Mouse (Mus musculus) liver, embryonic 15.5 days (tissue): ENCODE measurements around the gene Nagpa. TPM values are rescaled to one million over a fixed set of nuclear protein-coding genes. Genes with fewer than 3 reads are reported as not detected.

ENCODE experiments used
- ATAC-seq: fragments of 200-750 bp; cut with Nextera tagmentation; 2 replicates; pipeline ENCODE4 v1.8.0; 2017; ENCODE audit warnings: moderate number of reproducible peaks, mild to moderate bottlenecking, moderate library complexity; ENCODE audit not compliant: insufficient read depth
- H3K27ac ChIP-seq: fragments of 300-500 bp; sonication (generic); replicated peaks from 2 replicates; pipeline ENCODE4 v1.5.1; 2015; ENCODE audit warnings: mild to moderate bottlenecking, inconsistent platforms
- H3K27me3 ChIP-seq: fragments of 300-500 bp; sonication (generic); 2 replicates; pipeline ENCODE4 v1.6.1; 2015; ENCODE audit warnings: mild to moderate bottlenecking, inconsistent platforms
- H3K36me3 ChIP-seq: fragments of 300-500 bp; sonication (generic); replicated peaks from 2 replicates; pipeline ENCODE4 v1.6.1; 2015; ENCODE audit warnings: moderate library complexity, mild to moderate bottlenecking, inconsistent platforms
- H3K4me1 ChIP-seq: fragments of 300-500 bp; sonication (generic); replicated peaks from 2 replicates; pipeline ENCODE4 v1.6.1; 2015; ENCODE audit warnings: inconsistent platforms
- H3K4me2 ChIP-seq: fragments of 300-500 bp; sonication (generic); 2 replicates; pipeline ENCODE4 v1.6.1; 2015; ENCODE audit warnings: moderate library complexity, mild to moderate bottlenecking, inconsistent platforms
- H3K4me3 ChIP-seq: fragments of 300-500 bp; sonication (generic); replicated peaks from 2 replicates; pipeline ENCODE4 v1.5.1; 2015; ENCODE audit warnings: mild to moderate bottlenecking, inconsistent platforms
- H3K9ac ChIP-seq: fragments of 300-500 bp; sonication (generic); 2 replicates; pipeline ENCODE4 v1.6.1; 2015; ENCODE audit warnings: moderate library complexity, mild to moderate bottlenecking, inconsistent platforms
- H3K9me3 ChIP-seq: fragments of 300-500 bp; sonication (generic); replicated peaks from 2 replicates; pipeline ENCODE4 v1.6.1; 2016; ENCODE audit warnings: inconsistent platforms
- WGBS: fragments of 180-500 bp; shearing (Covaris S2); methylation state at CpG from one replicate; pipeline ENCODE4 v1.1.7; 2015; ENCODE audit warnings: mixed read lengths; ENCODE audit not compliant: insufficient replicate concordance; 5-methylcytosine and 5-hydroxymethylcytosine counted together
- polyA plus RNA-seq: library from polyadenylated mRNA; unstranded; fragments of >200 nt; fragmentation: Nextera tagmentation; extraction: Ambion mirVana; gene quantifications from 2 replicates; pipeline ENCODE4 v1.2.1, GENCODE M21; 2015

Gene Nagpa
- polyA plus RNA-seq, 1 experiment from 2014 or later: 13.1 TPM

DNA sequence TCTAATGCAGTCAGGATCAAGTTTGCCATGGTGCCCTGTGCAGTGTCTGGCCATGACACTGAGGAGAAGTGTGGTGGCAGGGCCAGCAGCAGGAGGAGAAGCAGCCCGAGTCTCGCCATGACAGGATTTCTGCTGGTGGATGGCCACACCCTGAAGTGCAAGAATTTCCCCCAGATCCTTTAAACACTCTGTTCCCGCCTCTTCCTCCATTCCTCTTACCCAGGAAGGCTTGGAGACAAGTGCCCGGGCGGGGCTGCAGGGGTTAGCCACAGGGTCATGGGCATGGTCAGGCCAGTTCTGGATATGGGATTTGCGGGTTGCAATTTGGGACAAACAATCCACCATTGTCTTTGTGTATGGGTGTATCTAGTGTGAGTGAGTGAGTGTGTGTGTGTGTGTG, 18.3 kb upstream of the Nagpa start, which contains the start of gene AU021092:
Gene AU021092, minus strand, starts transcription at position 160 of the 400 bp plus-strand sequence.
- no peak for ATAC-seq
- WGBS: 40% methylated on average over 6 of the region's 6 CpGs
- Histone ChIP-seq H3K4me2 (no peak within 1 kb of the TSS), H3K4me3 (no peak within 1 kb of the TSS), H3K4me1 (no peaks in the 10 kb centered on the region), H3K9me3 (no peaks in the 10 kb centered on the region), H3K9ac (no peak within 1 kb of the TSS), H3K27me3 (no peaks in the 10 kb centered on the region; the same call in 1 of the 2 replicates), H3K27ac (no peak within 1 kb of the TSS), H3K36me3 (no peaks in the 10 kb centered on the region)

DNA sequence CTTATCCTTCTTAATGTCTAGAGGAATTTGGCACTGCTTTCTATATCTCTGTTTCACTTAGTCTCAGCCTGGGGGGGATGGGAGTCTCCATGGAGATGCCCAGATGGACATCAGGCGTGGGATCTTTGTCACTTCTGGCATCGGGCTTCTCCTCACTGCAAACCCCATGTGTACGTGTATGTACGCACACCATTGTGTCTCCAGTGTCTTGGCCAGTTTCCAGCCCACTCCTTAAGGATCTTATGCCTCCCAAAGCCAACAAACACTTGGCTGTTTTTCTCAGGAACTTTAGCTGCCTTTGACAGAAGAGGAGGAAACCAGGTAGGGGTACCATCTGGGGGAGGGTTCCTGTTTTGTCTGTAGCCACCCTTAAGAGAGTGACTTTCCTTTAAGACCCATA, 17.6 kb upstream of the Nagpa start:
- Histone ChIP-seq H3K9ac (no peak overlapping the region), H3K4me2 (no peak overlapping the region), H3K27me3 (peaks cover 3% of the 10 kb centered on the region; the same call in 1 of the 2 replicates), H3K4me1 (no peaks in the 10 kb centered on the region), H3K4me3 (no peak overlapping the region), H3K9me3 (no peaks in the 10 kb centered on the region), H3K36me3 (no peaks in the 10 kb centered on the region), H3K27ac (no peak overlapping the region)
- no peak for ATAC-seq
- WGBS: 43% methylated on average over 4 of the region's 4 CpGs

DNA sequence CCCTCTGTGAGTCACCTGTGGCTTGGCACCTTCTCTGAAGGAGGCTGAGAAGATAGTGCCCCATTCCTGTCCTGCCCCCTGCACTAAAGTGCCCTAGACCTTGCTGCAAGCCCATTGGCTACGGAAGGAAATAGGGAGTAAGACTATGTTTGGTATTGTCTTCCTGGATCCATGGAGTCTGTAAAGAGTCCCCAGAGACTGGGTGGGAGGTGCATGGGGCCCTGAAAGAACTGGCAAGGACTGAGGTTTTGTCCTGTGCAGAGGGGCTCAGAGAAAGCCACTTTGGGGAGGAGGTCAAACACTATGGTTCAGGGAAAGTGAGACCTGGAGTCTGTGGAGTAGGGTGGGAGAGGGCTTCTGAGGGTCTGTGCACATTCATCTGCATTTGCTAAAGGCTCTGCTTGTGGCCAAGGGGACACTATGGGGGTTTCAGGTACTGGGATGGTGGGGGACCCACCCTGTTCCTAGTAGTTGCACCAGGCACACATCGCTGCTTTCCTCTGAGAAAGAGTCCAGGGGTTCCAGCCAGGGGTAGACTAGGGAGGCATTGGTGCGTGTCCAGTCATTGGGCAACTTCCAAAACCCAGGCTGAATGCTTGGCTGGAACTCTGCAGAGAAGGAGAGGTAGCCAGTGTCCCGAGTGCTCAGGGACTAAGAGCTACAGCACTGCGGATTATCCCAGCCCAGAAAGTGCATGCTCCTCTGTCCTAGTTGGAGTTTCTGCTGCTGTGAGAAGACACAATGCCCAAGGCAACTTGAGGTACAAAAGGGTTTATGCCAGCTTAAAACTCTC, 13.7 kb upstream of the Nagpa start:
- H3K9ac ChIP-seq: no peak overlapping the region
- no peak overlapping the region for H3K27ac ChIP-seq
- H3K4me3 ChIP-seq: no peak overlapping the region
- no peaks in the 10 kb centered on the region for H3K4me1 ChIP-seq
- no peak overlapping the region for H3K4me2 ChIP-seq
- H3K27me3 ChIP-seq: peaks cover 3% of the 10 kb centered on the region; the same call in 1 of the 2 replicates
- H3K36me3 ChIP-seq: no peaks in the 10 kb centered on the region
- no peaks in the 10 kb centered on the region for H3K9me3 ChIP-seq
- WGBS: 57% methylated on average over 5 of the region's 5 CpGs
- ATAC-seq: no peak

DNA sequence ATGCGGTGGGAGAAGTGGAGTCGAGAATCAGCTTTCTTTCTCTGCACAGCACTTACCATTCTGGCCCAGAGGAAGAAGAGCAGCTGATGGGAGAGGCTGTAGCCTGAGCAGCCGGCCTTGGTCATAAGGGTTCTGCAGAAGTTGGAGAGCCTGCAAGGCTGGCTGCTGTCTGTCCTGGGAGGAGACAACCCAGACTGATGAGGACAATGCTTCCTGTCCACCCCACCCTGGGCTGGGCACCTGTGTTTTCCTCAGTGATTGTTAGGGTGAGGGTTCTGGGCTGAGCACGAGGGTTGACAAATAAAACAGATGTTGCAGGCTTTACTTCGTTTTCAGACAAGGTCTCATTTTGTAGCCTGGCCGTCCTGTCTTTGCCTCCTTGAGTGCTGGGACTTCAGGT, 12.9 kb upstream of the Nagpa start:
- WGBS: 49% methylated on average over 6 of the region's 6 CpGs
- Histone ChIP-seq H3K9ac (no peak overlapping the region), H3K4me3 (no peak overlapping the region), H3K27me3 (peaks cover 3% of the 10 kb centered on the region; the same call in 1 of the 2 replicates), H3K4me1 (no peaks in the 10 kb centered on the region), H3K36me3 (no peaks in the 10 kb centered on the region), H3K27ac (no peak overlapping the region), H3K4me2 (no peak overlapping the region), H3K9me3 (no peaks in the 10 kb centered on the region)
- ATAC-seq: no peak

DNA sequence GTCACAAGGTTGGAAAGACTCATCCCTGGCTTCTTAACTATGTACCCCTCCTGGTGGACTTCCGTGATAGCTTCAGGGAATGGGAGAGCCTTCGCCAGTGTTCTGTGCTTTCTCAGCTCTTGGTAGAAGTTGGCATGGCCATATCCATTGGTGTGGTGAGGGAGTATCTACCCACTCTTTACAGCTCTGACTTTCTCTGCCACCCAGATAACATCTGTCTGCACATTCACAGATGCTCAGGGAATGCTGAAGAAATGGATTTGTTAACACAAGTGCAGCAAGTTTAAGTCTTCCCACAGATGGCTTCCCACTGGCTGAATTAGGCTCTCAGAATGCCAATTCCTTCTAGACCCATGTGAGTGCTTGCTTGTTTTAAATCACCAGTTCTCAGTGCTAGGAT, 10.3 kb upstream of the Nagpa start:
- H3K4me2 ChIP-seq: no peak overlapping the region
- 73% methylated on average over 2 of the region's 2 CpGs for WGBS
- H3K27ac ChIP-seq: no peak overlapping the region
- H3K36me3 ChIP-seq: no peaks in the 10 kb centered on the region
- H3K4me3 ChIP-seq: no peak overlapping the region
- no peaks in the 10 kb centered on the region for H3K4me1 ChIP-seq
- H3K27me3 ChIP-seq: peaks cover 3% of the 10 kb centered on the region; the same call in 1 of the 2 replicates
- no peak for ATAC-seq
- no peaks in the 10 kb centered on the region for H3K9me3 ChIP-seq
- no peak overlapping the region for H3K9ac ChIP-seq

DNA sequence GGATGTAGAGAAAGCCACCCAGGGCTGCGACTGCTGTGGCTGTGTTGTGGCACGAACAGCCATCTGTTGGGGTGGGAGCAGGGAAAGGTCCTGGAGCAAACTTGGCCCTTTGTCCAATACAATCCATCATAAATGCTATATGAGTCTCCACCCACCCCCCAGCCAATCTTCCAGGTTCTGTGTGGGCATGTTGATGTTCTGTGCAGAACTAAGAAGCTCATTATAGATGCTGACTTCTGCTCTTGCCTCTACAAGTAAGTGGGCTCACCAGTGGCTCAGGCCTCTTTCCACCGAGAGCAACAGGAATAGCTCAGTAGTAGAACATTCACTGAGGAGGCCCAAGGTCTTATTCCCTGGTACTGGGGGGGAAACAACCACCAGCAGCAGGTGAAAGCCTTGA, 8.3 kb upstream of the Nagpa start:
- no peak overlapping the region for H3K4me3 ChIP-seq
- H3K27me3 ChIP-seq: 0 out of 2 replicates have a peak, but pooled peaks cover 3% of the 10 kb centered on the region
- no peak overlapping the region for H3K9ac ChIP-seq
- H3K36me3 ChIP-seq: no peaks in the 10 kb centered on the region
- no peaks in the 10 kb centered on the region for H3K4me1 ChIP-seq
- H3K4me2 ChIP-seq: no peak overlapping the region
- H3K27ac ChIP-seq: no peak overlapping the region
- H3K9me3 ChIP-seq: no peaks in the 10 kb centered on the region
- WGBS: 59% methylated on average over 3 of the region's 3 CpGs
- ATAC-seq: no peak

DNA sequence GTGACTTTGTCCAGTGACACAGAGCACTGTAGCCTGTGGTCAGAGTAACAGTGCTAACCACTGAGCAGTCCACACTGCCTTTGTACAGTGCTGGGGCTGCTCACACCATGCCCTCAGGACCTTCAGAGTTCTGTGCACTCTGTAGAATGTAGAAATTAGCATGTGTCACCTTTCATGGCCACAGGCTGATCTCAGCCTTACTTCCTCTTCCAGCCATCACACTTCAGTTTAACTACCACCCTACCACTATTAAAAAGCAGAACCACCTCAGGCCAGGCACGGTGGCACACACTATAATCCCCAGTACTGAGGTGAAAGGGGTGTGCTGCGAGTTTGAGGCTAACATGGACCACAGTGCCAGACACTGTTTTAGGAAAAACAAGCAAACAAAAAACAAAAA, 6.6 kb upstream of the Nagpa start:
- Histone ChIP-seq H3K9me3 (no peaks in the 10 kb centered on the region), H3K4me2 (no peak overlapping the region), H3K36me3 (no peaks in the 10 kb centered on the region), H3K27me3 (no peaks in the 10 kb centered on the region), H3K4me1 (no peaks in the 10 kb centered on the region), H3K4me3 (no peak overlapping the region), H3K27ac (no peak overlapping the region), H3K9ac (no peak overlapping the region)
- ATAC-seq: no peak
- 25% methylated on average over 2 of the region's 2 CpGs for WGBS

DNA sequence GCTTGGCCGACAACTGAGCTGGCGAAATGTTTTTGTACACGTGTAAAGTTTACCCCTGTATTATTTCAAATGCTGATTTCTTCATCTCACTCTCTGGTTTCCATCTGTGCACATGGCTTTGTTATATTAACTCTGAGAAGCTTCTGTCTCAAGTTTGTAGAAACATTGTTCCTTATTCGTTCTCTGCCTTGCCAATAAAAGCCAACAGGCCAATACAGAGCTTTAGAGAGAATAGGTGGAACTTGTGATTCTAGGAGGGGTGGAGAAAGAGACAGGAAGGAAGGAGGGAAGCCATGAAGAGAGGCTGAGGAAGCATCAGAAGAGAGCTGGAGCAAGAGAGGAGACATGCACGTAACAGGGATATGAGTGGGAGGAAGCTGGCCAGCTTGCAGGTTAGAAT, 2.2 kb upstream of the Nagpa start:
- WGBS: 60% methylated on average over 5 of the region's 5 CpGs
- no peak overlapping the region for H3K4me2 ChIP-seq
- H3K9ac ChIP-seq: no peak overlapping the region
- ATAC-seq: no peak
- H3K27ac ChIP-seq: no peak overlapping the region
- H3K9me3 ChIP-seq: no peaks in the 10 kb centered on the region
- no peaks in the 10 kb centered on the region for H3K27me3 ChIP-seq
- H3K4me3 ChIP-seq: no peak overlapping the region
- H3K36me3 ChIP-seq: no peaks in the 10 kb centered on the region; the same call in 1 of the 2 replicates
- H3K4me1 ChIP-seq: peaks cover 23% of the 10 kb centered on the region

DNA sequence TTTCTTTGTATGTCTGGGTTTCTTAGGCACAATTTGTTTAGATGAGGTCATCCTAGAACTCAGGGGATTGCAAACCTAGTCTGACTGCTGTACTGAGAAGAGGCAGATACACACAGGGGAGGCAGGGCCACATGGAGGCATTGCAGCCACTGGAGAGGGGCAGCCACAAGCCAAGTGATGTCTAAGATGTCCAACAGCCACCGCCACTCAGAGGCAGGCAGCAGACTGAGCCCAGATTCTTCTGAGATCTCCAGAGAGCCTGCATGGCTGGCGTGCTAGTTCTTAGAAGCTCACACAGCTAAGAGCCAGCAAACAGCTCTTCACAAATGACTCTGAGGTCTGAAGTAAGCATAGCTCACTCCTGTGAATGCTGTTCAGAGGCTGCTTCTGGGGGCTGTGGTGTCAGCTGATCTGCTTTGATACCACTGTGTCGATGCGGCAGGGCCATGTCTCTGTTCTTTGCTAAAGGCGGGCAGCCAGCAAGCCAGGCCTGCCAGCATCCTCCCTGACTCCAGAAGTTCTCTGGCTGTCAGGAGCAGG, 1.7 kb upstream of the Nagpa start:
- no peak for ATAC-seq
- no peak overlapping the region for H3K4me3 ChIP-seq
- peaks cover under 1% of the 10 kb centered on the region; the same call in 1 of the 2 replicates for H3K36me3 ChIP-seq
- H3K27me3 ChIP-seq: no peaks in the 10 kb centered on the region
- H3K9ac ChIP-seq: no peak overlapping the region
- H3K4me1 ChIP-seq: peaks cover 23% of the 10 kb centered on the region
- WGBS: 73% methylated on average over 5 of the region's 5 CpGs
- H3K4me2 ChIP-seq: no peak overlapping the region
- no peaks in the 10 kb centered on the region for H3K9me3 ChIP-seq
- no peak overlapping the region for H3K27ac ChIP-seq

DNA sequence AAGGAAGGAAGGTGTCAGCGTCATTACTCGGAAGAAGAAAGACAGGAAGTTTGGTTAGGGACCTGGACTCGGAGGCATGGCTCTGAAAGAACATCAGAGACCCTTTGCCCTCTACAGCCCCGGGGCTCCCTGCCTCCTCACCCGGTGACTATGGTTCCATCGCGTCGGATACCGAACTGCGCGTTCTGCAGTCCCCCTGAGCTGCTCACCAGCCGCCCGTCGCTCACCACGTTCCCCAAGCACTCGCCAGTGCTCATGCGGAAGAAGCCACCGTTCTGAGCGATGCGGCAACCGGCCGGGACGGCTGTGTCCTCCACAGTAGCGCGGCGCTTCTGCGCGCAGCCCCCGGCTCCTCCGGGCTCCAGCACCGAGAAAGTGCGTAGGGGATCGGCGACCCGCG, 612 bp downstream of the Nagpa start:
- Histone ChIP-seq H3K9ac (peak overlapping the region; percentile 61), H3K27me3 (no peaks in the 10 kb centered on the region), H3K27ac (peak overlapping the region; percentile 11; the same call in 1 of the 2 replicates), H3K36me3 (peaks cover 6% of the 10 kb centered on the region), H3K9me3 (no peaks in the 10 kb centered on the region), H3K4me1 (peaks cover 23% of the 10 kb centered on the region), H3K4me2 (peak overlapping the region; percentile 95), H3K4me3 (peak overlapping the region; percentile 76)
- ATAC-seq: peak; percentile 40
- under 1% methylated on average over 36 of the region's 36 CpGs for WGBS

DNA sequence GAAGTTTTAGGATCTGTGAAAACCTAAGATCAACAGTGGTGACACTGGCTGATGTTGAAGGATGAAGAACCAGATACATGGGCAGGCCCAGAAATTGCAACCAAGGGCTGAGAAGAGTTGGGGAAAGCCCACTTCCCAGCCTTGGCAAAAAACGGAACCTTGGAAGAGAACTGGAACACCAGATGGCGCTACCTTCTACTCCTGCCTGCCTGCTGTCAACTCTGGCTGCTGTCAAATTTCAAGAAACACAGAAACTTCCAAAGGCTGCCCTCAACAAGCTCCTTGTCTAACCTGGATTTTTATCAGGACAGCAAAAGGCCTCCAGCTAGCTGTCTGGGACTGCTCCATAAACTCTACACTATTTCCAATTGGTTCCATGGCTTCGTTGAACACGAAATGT, 1.1 kb downstream of the Nagpa start:
- H3K27ac ChIP-seq: peak overlapping the region; percentile 11; the same call in 1 of the 2 replicates
- 6% methylated on average over 4 of the region's 4 CpGs for WGBS
- H3K9ac ChIP-seq: peak overlapping the region; percentile 61; the same call in 1 of the 2 replicates
- ATAC-seq: no peak
- H3K4me3 ChIP-seq: peak overlapping the region; percentile 76
- peaks cover 6% of the 10 kb centered on the region for H3K36me3 ChIP-seq
- peaks cover 23% of the 10 kb centered on the region for H3K4me1 ChIP-seq
- no peaks in the 10 kb centered on the region for H3K27me3 ChIP-seq
- no peaks in the 10 kb centered on the region for H3K9me3 ChIP-seq
- H3K4me2 ChIP-seq: peak overlapping the region; percentile 95
